Mouse (Mus musculus): ENCODE measurements around the gene BC028528. TPM values are rescaled to one million over a fixed set of nuclear protein-coding genes. Genes with fewer than 3 reads are reported as not detected.

The BC028528 gene
- total RNA-seq (2023): 3.8 TPM

DNA sequence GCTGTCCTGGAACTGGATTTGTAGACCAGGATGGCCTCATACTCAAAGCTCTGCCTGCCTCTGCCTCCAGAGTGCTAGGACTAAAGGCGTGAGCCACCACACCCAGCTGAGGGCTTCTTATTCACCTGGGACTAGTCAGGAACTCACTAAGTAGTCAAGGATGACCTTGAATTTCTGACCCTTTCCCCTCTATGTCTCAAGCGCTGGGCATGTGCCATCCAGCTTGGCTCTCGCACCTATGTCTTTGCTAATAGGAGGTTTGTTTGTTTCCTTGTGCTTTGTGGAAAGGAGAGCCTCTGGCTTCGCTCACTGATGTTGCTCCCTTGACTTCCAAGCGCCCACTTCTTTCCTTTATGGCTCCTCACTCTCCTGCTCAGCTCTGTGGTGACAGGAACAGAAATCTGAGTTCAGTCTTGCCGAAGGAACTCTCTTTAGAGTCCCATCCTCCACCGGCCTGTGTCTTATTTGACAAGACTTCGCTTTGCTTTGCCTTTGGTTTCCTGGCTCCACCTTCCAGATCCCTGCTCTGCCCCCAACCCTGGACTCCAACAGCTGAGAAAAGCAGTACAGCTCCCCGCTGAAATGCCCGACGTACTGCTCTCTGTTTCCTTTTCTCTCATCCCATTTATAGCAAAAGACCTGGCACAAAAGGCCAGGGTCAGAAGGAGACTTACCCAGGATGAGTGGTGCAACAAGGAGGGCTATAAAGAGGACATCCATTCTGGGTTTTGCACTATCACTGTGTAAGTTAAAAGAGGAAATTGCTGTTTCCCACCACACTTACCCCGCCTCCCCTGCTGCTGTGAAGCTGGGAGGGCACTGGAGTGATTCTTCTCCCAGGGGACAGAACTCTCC, at the start of gene BC028528:
Gene BC028528 (minus strand): TSS at position 795 of the 855 bp plus-strand sequence.

DNA sequence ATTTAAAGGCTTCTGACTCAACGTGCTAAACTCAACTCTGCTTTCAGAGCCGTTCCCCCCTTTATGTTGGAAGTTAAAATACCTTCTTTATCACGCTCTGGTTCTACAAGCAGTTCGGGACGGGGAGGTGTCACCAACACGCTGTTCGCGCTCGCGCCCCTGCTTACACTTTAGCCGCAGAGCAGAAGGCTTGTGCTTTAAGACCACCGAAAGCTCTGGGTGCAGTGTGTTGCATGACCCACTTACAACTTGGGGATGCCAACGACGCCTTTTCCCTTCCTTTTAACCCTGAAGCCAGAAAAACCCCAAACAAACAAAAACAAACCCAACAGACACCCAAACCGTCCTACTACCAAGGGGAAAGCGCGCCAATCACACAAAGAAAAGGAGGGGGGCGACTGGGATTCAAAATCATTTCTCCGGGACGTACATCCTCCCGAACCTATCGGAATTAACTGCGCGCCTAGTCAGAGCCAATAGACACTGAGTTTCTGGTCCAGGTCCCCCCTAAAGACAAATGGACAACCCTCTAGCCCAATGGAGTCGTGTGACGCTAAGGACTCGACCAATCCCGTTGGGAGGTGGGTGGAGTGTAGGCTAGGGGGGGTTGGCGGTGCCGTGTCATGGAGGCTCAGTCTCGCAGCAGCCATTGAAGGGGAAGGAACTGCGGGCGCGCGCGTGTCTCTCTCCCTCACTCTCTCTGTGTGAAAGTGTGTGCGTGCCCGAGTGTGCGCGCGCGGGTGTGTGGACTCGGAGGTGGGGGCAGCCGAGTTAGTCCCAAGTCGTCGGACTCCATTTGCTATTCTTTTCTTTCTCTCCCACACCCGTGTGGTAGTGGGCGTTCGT, 37.1 kb upstream of the BC028528 start, which contains the start of gene Anp32e:
Gene Anp32e (plus strand): TSS at position 589 of the 846 bp plus-strand sequence.

DNA sequence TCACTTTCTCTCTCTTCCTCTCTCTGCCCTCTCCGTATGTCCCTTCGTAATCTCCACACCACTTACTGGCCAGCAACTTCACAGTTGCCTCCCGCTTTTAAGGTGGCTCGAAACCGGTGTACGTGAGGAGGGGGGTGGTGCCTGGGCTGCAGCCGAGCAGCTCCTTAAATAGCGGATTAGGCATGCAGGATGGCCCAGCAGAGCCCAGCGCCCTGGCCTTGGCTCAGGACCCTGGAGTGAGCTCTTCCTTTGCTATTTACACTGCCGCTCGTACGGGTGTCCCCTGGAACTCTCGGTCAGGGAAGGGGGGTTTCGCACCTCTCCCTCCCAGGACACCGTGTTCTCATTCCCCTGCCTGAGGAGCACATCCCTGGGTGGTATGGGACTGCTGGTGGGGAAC, 12.8 kb upstream of the BC028528 start, which contains the start of gene Car14:
Gene Car14 (minus strand): TSS at position 124 of the 400 bp plus-strand sequence.

DNA sequence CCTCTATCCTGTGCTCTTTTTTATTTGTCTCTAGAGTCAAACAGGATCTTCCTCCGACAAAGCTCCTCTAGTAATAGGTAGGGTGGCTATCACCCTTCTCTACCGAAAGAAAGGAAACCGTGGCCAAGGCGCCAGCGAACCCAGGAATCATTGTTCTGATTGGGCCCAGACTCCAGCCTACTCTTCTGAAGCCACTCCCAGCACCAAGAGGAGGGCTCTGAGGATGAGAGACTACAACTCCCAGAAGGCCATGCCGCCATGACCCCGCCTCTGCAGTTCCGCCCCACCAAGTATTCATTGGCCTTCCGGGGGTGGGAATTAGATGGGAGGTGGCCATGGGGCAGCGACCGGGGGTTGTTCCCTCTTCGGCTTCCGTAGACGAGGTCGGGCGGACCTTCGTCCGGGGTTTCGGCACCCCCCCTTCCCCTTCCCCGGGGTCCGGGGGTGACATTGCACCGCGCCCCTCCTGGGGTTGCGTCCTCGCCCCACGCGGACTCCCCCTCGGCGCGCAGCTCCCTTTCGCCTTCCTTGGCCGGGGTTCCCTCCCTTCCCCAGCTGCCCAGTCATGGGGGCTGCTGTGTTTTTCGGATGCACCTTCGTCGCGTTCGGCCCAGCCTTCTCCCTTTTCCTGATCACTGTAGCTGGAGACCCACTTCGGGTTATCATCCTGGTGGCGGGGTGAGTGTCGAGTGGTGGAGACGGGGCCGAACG, 2.0 kb upstream of the BC028528 start, which contains the start of gene Aph1a:
Gene Aph1a (plus strand): TSS at position 364 of the 711 bp plus-strand sequence.

DNA sequence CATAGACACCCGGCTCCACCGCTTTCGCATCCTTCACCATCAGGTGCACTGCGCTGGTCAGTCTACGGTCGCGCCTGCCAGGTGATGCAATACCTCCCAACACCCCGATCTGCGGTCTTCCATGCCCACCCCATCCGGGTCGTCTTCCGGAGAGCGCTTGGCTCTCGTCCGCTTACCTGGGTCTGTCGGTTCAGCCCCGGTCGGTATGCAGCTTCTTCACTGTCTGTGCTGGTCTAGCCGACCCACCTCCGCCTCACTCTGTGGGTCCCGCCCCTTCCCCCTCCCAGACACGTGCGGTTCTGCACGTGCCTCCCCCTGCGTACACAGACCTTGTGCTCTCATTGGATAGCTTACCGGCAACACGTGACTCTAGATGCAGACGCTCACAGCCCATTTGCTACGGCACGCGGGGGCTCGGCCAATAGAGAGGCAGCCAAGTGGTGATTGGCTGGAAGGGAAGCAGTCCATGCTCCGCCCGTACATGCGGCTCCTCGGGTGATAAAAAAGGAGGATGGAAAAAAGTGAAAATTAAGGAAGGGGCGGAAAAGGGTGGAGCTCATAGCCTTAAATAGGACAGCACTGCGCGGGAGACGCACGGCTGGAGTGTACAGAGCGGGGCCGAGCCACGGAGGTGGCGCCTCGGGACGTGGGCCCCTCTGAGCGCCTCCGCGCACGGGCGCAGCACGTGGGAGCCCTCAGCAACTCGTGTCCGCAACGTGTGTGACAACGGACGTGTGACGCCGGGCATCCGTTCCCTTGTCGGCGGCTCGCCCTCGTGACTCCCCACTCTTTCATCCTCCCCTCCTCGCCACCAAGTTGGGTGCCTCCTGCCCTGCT, 9.6 kb downstream of the BC028528 start, which contains the start of gene Ciart:
Gene Ciart (minus strand): TSS at position 273 of the 837 bp plus-strand sequence.

DNA sequence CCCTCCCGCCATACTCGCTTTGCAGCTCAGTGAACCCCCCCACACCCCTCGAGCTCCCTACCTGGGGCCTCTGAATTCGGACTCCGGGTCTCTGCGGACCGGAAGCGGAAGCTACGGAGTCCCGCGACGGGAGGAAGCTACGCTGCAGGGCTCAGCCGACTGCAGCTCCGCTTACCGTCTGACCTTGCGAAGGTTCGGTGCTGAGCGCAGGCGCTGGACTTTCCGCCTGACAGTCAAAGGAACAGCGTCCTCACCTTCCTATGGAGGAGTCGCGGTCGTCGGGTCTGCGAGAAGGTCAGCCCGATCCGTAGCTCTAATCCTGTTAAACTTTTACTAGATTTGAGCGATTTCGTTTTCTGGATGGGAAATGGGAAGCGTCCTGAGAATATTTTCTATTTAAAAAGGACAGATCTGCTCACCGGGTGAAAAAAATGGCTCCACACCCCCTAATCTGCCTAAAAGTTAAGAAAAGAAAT, 20.4 kb downstream of the BC028528 start, which contains the start of gene Mrps21:
Gene Mrps21 (minus strand): TSS at position 128 of the 476 bp plus-strand sequence.

DNA sequence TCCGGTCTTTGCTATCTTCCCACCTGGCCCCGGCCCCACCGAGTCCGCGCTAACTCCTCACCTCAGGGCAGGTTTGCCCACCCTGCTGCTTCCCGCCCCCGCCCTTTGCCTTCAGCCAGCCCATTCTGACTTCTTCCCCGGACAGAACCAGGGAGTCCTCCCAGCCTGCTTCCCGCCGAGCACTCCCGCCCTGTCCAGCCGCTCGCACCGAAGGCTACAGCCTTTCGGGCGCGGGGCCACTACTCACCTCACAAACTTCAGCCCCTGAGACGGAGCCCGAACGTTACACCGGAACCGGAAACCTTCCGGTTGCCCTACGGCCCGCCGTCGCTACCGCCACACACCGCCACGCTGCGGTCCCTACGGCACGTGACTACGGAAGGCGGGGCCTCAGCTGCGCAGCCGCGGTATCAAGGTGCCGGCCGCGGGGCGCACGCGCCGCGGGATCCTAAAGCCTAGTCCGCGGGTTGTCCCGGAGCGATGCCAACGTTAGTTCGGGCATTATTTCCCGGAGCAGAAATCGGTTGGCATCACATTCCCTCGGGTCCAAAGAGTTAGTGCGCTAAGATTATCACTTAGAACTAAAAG, 36.2 kb downstream of the BC028528 start, which contains the start of gene Prpf3:
Gene Prpf3 (minus strand): TSS at position 384 of the 588 bp plus-strand sequence.

Other genes starting within 250 kb of the BC028528 start
- gene Mcl1, start 233.2 kb downstream of the BC028528 start, total RNA-seq (2023): 250 TPM
- gene Adamtsl4, start 204.1 kb downstream of the BC028528 start, total RNA-seq (2023): 8.4 TPM
- 59.9 TPM for gene Ecm1, start 152.4 kb downstream of the BC028528 start, total RNA-seq (2023)
- gene Tars2, start 131.8 kb downstream of the BC028528 start, total RNA-seq (2023): 102 TPM
- 98.7 TPM for gene Rprd2, start 73.1 kb downstream of the BC028528 start, total RNA-seq (2023)
- 72.8 TPM for gene Prpf3, start 36.1 kb downstream of the BC028528 start, total RNA-seq (2023)
- 65.9 TPM for gene Mrps21, start 20.5 kb downstream of the BC028528 start, total RNA-seq (2023)
- gene Ciart, start 9.8 kb downstream of the BC028528 start, total RNA-seq (2023): 25.5 TPM
- gene Aph1a, start 2.0 kb upstream of the BC028528 start, total RNA-seq (2023): 37.7 TPM
- gene Car14, start 12.7 kb upstream of the BC028528 start, total RNA-seq (2023): not detected
- gene Anp32e, start 37.2 kb upstream of the BC028528 start, total RNA-seq (2023): 87.9 TPM
- 52.2 TPM for gene Plekho1, start 104.0 kb upstream of the BC028528 start, total RNA-seq (2023)
- gene Vps45, start 166.5 kb upstream of the BC028528 start, total RNA-seq (2023): 12.4 TPM
- 27.0 TPM for gene Otud7b, start 212.5 kb upstream of the BC028528 start, total RNA-seq (2023)

Measured in CD8-positive naive resting alpha-beta T cell, adult 57 days (primary cell).